Mouse (Mus musculus) lung, embryonic 16.5 days (tissue): Measurements from ENCODE around the gene Cavin2. TPM values are rescaled to one million over a fixed set of nuclear protein-coding genes. Genes with fewer than 3 reads are reported as not detected.

ENCODE experiments used
- ATAC-seq: fragments of 200-750 bp; cut with Nextera tagmentation; 2 replicates; pipeline ENCODE4 v1.8.0; 2017; ENCODE audit warnings: low read depth, mild to moderate bottlenecking, moderate library complexity
- H3K27ac ChIP-seq: fragments of 300-500 bp; sonication (generic); 2 replicates; pipeline ENCODE4 v1.5.1; 2014; ENCODE audit warnings: mild to moderate bottlenecking, control low read depth, low read length
- H3K27me3 ChIP-seq: fragments of 300-500 bp; sonication (generic); 2 replicates; pipeline ENCODE4 v1.6.1; 2014; ENCODE audit warnings: low read depth, low read length, mixed read lengths; ENCODE audit not compliant: control insufficient read depth, insufficient read depth
- H3K36me3 ChIP-seq: fragments of 300-500 bp; sonication (generic); 2 replicates; pipeline ENCODE4 v1.6.1; 2014; ENCODE audit warnings: low read length; ENCODE audit not compliant: control insufficient read depth, insufficient read depth
- H3K4me1 ChIP-seq: fragments of 300-500 bp; sonication (generic); replicated peaks from 2 replicates; pipeline ENCODE4 v1.6.1; 2014; ENCODE audit warnings: low read length, mixed read lengths; ENCODE audit not compliant: control insufficient read depth, insufficient read depth
- H3K4me2 ChIP-seq: fragments of 300-500 bp; sonication (generic); 2 replicates; pipeline ENCODE4 v1.6.1; 2014; ENCODE audit warnings: low read depth, low read length, control low read depth
- H3K4me3 ChIP-seq: fragments of 300-500 bp; sonication (generic); 2 replicates; pipeline ENCODE4 v1.5.1; 2014; ENCODE audit warnings: mild to moderate bottlenecking, low read length, control low read depth
- H3K9ac ChIP-seq: fragments of 300-500 bp; sonication (generic); 2 replicates; pipeline ENCODE4 v1.6.1; 2014; ENCODE audit warnings: low read length, control low read depth
- H3K9me3 ChIP-seq: fragments of 300-500 bp; sonication (generic); 2 replicates; pipeline ENCODE4 v1.6.1; 2016; ENCODE audit warnings: low read length; ENCODE audit not compliant: control insufficient read depth
- WGBS: fragments of 180-500 bp; shearing (Covaris S2); extraction: QIAGEN DNeasy Blood & Tissue Kit; methylation state at CpG from one replicate; pipeline ENCODE4 v1.1.7; 2014; 5-methylcytosine and 5-hydroxymethylcytosine counted together
- polyA plus RNA-seq: library from polyadenylated mRNA; unstranded; fragments of >200 nt; fragmentation: Nextera tagmentation; extraction: Ambion mirVana; gene quantifications from 2 replicates; pipeline ENCODE4 v1.2.1, GENCODE M21; 2015

The Cavin2 gene
- polyA plus RNA-seq, 1 experiment from 2014 or later, result 185 TPM

- ATAC-seq, result no peak
- WGBS, result 88% methylated on average over 2 of the region's 2 CpGs
Measured at GRCm38 (mm10) chr1:51335081-51335480, 46.2 kb downstream of the Cavin2 start.

GRCm38 (mm10) chr1:51344160-51344559 lies 55.2 kb downstream of the Cavin2 start:
- Histone ChIP-seq H3K4me2 (no peak overlapping the region), H3K36me3 (no peaks in the 10 kb centered on the region), H3K27me3 (no peaks in the 10 kb centered on the region), H3K9me3 (peaks cover 4% of the 10 kb centered on the region), H3K4me3 (no peak overlapping the region), H3K9ac (no peak overlapping the region), H3K4me1 (no peaks in the 10 kb centered on the region), H3K27ac (no peak overlapping the region)
- no peak for ATAC-seq
- WGBS, result 60% methylated on average over 3 of the region's 3 CpGs

More at GRCm38 (mm10) chr1:51335081-51335480, 46.2 kb downstream of the Cavin2 start:
- H3K27ac ChIP-seq, result no peak overlapping the region
- no peaks in the 10 kb centered on the region for H3K27me3 ChIP-seq
- no peaks in the 10 kb centered on the region for H3K9me3 ChIP-seq
- H3K4me3 ChIP-seq, result no peak overlapping the region
- no peak overlapping the region for H3K4me2 ChIP-seq
- H3K36me3 ChIP-seq, result no peaks in the 10 kb centered on the region
- no peak overlapping the region for H3K9ac ChIP-seq
- H3K4me1 ChIP-seq, result peaks cover 7% of the 10 kb centered on the region

GRCm38 (mm10) chr1:51347596-51347995 lies 58.7 kb downstream of the Cavin2 start:
- Histone ChIP-seq H3K27ac (no peak overlapping the region), H3K27me3 (no peaks in the 10 kb centered on the region), H3K9me3 (peaks cover 4% of the 10 kb centered on the region), H3K4me1 (no peaks in the 10 kb centered on the region), H3K36me3 (no peaks in the 10 kb centered on the region), H3K4me3 (no peak overlapping the region), H3K9ac (no peak overlapping the region), H3K4me2 (no peak overlapping the region)
- 88% methylated on average over 3 of the region's 3 CpGs for WGBS
- no peak for ATAC-seq

- H3K27ac ChIP-seq, result no peak overlapping the region
- H3K4me2 ChIP-seq, result no peak overlapping the region
- ATAC-seq, result no peak
- no peak overlapping the region for H3K9ac ChIP-seq
- 83% methylated on average over 7 of the region's 7 CpGs for WGBS
- peaks cover 4% of the 10 kb centered on the region for H3K9me3 ChIP-seq
- H3K4me1 ChIP-seq, result no peaks in the 10 kb centered on the region
- no peaks in the 10 kb centered on the region for H3K36me3 ChIP-seq
- no peaks in the 10 kb centered on the region for H3K27me3 ChIP-seq
- H3K4me3 ChIP-seq, result no peak overlapping the region
Measured at GRCm38 (mm10) chr1:51348631-51349030, 59.7 kb downstream of the Cavin2 start.

- Histone ChIP-seq H3K36me3 (no peaks in the 10 kb centered on the region), H3K9ac (no peak overlapping the region), H3K4me2 (no peak overlapping the region), H3K27ac (no peak overlapping the region), H3K27me3 (no peaks in the 10 kb centered on the region), H3K9me3 (peaks cover 4% of the 10 kb centered on the region), H3K4me1 (no peaks in the 10 kb centered on the region), H3K4me3 (no peak overlapping the region)
- ATAC-seq, result no peak
- 54% methylated on average over 7 of the region's 7 CpGs for WGBS
Measured at GRCm38 (mm10) chr1:51349291-51349967, 60.5 kb downstream of the Cavin2 start.

Other genes starting within 250 kb of the Cavin2 start
- gene Nabp1, start 189.3 kb downstream of the Cavin2 start, polyA plus RNA-seq, result 12.0 and 14.2 TPM in 2 replicates